Mouse (Mus musculus): ENCODE measurements at regions not wholly inside any gene's neighbourhood (a gene's known extent, or its start where the extent isn't known, plus 50 kb on each side); places are given as distances from the start of the nearest gene placed in this dataset.

GRCm38 (mm10) chr2:47053689-47054088 lies 1760.2 kb upstream of the Acvr2a start:
- no peak for DNase-seq

DNA sequence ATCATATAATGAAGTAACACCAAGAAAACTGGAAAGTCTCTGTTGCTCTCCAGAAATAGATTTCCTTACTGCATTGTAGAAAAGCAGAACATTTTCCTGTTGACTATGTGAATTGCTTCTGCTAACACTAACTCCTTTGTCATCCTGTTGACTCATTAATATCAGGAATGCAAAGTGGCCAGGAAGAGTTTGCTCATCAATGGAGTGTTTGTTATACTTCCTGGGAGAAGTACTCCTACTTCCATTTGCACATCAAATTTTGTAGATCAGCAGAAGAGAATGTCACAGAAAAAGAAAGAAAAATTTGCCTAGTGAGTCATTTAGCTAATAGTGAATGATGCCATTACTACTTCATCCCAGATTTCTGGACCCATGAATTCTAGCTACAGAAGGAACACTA lies 1739.7 kb upstream of the Acvr2a start:
- no peak for DNase-seq

DNA sequence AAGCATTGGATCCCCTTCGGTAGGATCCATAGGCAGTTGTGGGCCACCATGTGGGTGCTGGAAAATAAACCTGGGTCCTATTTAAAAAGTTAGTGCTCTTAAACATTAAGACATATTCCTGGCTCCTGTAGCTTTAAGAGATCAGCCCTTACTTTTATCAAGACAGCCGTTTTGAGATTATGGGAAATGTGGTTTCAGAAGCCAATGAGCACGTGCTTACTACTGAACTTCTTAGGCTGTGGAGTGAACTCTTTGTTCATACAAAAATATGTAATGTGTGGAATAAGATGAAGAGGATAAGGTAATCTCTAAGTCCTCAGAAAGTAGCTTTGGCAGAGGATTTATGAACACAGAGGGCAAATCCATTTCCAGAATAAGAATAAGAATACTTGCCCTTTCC lies 1738.7 kb upstream of the Acvr2a start:
- peak; percentile 39 for DNase-seq

DNA sequence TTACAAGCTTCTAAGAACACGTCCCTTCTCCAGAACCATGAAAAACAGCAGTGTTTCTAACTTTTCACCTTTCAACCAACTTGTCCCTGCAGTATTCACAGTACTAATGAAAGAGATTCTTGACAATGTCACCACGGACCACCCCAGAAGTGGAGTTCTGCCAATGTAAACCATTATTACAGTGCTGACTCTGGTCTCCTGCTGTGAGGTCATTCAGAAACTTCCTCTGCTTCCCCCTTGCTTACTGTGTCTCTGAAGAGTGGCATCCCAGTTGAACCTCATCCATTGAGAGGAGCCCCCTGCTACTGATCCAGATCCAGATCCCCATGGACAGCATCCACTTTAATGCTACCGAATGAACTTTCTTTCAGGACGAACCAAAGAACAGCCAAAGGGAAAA lies 1725.3 kb upstream of the Acvr2a start:
- no peak for DNase-seq

GRCm38 (mm10) chr2:47095993-47096392 lies 1717.9 kb upstream of the Acvr2a start:
- no peak for DNase-seq

GRCm38 (mm10) chr2:47139435-47139834 lies 1674.5 kb upstream of the Acvr2a start:
- DNase-seq, result no peak

DNA sequence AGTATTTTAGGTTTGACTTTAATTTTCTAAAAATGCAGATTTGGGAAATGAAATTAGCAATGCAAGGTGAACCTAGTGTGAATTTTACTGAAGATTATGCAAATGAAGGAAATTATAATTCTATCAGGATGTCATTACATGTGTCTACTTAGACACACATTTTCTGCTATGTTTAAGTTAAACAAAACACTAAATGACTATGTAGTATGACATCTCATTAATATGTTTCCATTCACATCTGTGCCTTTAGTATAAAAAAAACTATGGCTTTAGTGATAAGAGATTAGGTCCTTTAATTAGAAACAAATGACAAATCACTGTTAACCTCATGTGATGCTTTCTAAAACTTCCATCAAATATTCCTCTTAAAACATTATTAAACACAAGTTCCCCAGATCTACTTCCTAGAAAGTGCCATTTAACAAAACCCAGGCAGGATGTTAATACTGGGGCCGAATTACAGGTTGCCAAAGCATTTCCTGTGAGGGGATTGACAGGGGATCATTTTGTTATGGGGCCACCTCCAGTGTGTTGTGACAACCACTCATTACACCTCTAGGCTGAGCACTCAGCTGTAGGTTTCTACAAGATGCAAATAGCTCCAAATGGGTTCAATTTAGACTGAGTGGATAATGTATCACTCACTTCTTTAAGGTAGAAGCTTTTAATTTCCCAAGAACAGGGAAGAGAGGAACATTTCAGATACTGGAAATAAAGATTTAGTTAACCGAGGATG lies 1629.7 kb upstream of the Acvr2a start:
- DNase-seq, result no peak
